Mouse (Mus musculus): ENCODE results near the gene Ppp1r1a. TPM values are rescaled to one million over a fixed set of nuclear protein-coding genes. Genes with fewer than 3 reads are reported as not detected.

The Ppp1r1a gene
- polyA plus RNA-seq, 1 experiment from 2014 or later: 6.3 TPM

DNA sequence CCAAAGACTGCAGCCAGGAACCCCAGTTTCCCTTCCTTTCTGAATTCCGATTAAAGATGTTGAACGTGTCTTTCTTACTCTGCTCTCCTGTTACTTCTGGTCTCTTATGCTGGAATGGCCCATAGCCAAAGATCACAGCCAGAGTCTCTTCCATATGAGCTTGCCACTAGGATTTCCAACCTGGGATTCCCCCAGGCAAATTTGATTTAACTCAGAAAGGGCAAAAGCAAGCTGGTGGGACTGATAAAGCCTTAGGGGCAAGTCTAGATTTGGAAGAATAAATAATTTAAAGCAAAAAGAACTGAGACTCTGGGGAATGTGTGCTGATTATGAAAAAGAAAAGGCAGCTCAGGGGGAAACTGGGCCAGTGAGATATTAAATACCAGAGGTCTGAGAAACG is 52.7 kb downstream of the Ppp1r1a start:
- 54% methylated on average over 3 of the region's 3 CpGs for WGBS
- no peaks in the 10 kb centered on the region for H3K36me3 ChIP-seq (ENCODE audit: insufficient read depth)

DNA sequence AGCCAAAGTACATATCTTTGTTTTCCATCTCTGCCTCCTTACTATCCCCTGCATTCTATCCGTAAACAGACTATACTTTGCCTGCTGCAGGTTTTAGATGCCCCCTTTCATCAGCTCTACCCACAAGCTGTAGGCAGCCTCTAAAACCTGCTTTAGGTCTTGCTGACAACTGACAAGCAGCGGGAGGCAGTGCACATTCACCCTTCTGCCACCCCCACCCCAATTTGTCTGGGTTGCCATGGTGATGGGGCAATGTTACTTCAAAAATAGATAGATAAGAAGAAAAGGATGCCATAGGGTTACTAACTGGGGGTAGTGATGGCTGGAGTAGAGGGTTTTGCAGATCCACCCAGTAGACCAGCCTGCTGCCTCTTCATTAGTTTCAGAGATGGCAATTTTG is 53.3 kb downstream of the Ppp1r1a start:
- H3K27me3 ChIP-seq (ENCODE audit: insufficient read depth, low read length): no peaks in the 10 kb centered on the region
- H3K4me1 ChIP-seq (ENCODE audit: insufficient read depth): no peaks in the 10 kb centered on the region
- no peak for TF ChIP-seq CTCF (IDR thresholded peaks at IDR 0.05; ENCODE audit: low read depth)
- no peaks in the 10 kb centered on the region for H3K36me3 ChIP-seq (ENCODE audit: insufficient read depth)
- no peaks in the 10 kb centered on the region for H3K9me3 ChIP-seq (ENCODE audit: low read depth, low read length)
- H3K4me3 ChIP-seq (ENCODE audit: low read depth, low read length): no peak overlapping the region
- H3K27ac ChIP-seq (ENCODE audit: low read depth): no peak overlapping the region
- no peak overlapping the region for H3K4me2 ChIP-seq
- no peak overlapping the region for H3K9ac ChIP-seq
- no peak for DNase-seq
- 43% methylated on average over 2 of the region's 2 CpGs for WGBS
- no peak for ATAC-seq (ENCODE audit: insufficient read depth)

More for the DNA sequence above, 52.7 kb downstream of the Ppp1r1a start:
- H3K4me1 ChIP-seq (ENCODE audit: insufficient read depth): no peaks in the 10 kb centered on the region
- H3K4me3 ChIP-seq (ENCODE audit: low read depth, low read length): no peak overlapping the region
- no peak overlapping the region for H3K27ac ChIP-seq (ENCODE audit: low read depth)
- DNase-seq (no peak), ATAC-seq (ENCODE audit: insufficient read depth) (no peak)
- no peak overlapping the region for H3K4me2 ChIP-seq
- H3K9ac ChIP-seq: no peak overlapping the region
- H3K9me3 ChIP-seq (ENCODE audit: low read depth, low read length): no peaks in the 10 kb centered on the region
- no peak for TF ChIP-seq CTCF (IDR thresholded peaks at IDR 0.05; ENCODE audit: low read depth)
- H3K27me3 ChIP-seq (ENCODE audit: insufficient read depth, low read length): no peaks in the 10 kb centered on the region

DNA sequence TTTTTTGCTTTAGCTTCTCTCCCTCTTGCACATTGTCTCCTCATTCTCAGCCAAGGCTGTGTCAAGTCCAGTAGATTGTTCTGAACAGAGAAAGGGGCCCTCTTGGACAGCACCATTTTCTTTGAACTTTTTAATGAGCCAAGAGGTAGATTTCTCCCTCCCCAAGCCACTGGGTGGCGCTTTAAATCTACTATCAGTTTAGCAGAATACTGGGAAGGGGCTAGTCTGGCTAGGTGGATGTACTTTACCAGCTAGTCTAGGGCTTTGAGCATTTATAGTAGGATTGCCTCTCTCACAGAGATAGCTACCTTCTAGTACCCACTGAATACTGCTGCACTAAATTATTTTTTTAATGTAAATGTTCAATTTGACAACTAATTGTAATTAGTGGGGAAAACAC is 55.3 kb downstream of the Ppp1r1a start:
- ATAC-seq (ENCODE audit: insufficient read depth): no peak
- H3K4me2 ChIP-seq: no peak overlapping the region
- H3K4me3 ChIP-seq (ENCODE audit: low read depth, low read length): no peak overlapping the region
- DNase-seq: peak; percentile 68
- H3K9me3 ChIP-seq (ENCODE audit: low read depth, low read length): no peaks in the 10 kb centered on the region
- H3K27ac ChIP-seq (ENCODE audit: low read depth): no peak overlapping the region
- no peak overlapping the region for H3K9ac ChIP-seq
- no peaks in the 10 kb centered on the region for H3K27me3 ChIP-seq (ENCODE audit: insufficient read depth, low read length)
- no peaks in the 10 kb centered on the region for H3K4me1 ChIP-seq (ENCODE audit: insufficient read depth)
- H3K36me3 ChIP-seq (ENCODE audit: insufficient read depth): no peaks in the 10 kb centered on the region
- TF ChIP-seq CTCF (IDR thresholded peaks at IDR 0.05; ENCODE audit: low read depth): peak; percentile 49
- WGBS: 3% methylated on average over 1 of the region's 1 CpGs

Other genes with a start within 250 kb of the Ppp1r1a start
- gene Gpr84, start 227.4 kb downstream of the Ppp1r1a start, polyA plus RNA-seq (2014; fragmentation: Nextera tagmentation; extraction: Ambion mirVana): 0.61 TPM in 1 of 2 replicates, not detected in the other
- 11.8 and 12.0 TPM in 2 replicates for gene Zfp385a, start 197.9 kb downstream of the Ppp1r1a start, polyA plus RNA-seq (2014; fragmentation: Nextera tagmentation; extraction: Ambion mirVana)
- 46.7 and 47.7 TPM in 2 replicates for gene Itga5, start 171.2 kb downstream of the Ppp1r1a start, polyA plus RNA-seq (2014; fragmentation: Nextera tagmentation; extraction: Ambion mirVana)
- not detected in 2 replicates for gene Gtsf1, start 107.5 kb downstream of the Ppp1r1a start, polyA plus RNA-seq (2014; fragmentation: Nextera tagmentation; extraction: Ambion mirVana)
- gene Gtsf2, start 89.5 kb downstream of the Ppp1r1a start, polyA plus RNA-seq (2014; fragmentation: Nextera tagmentation; extraction: Ambion mirVana): not detected in 2 replicates
- gene Nckap1l, start 84.2 kb downstream of the Ppp1r1a start, polyA plus RNA-seq (2014; fragmentation: Nextera tagmentation; extraction: Ambion mirVana): 2.6 and 2.8 TPM in 2 replicates
- 1.8 and 2.5 TPM in 2 replicates for gene Pde1b, start 35.0 kb downstream of the Ppp1r1a start, polyA plus RNA-seq (2014; fragmentation: Nextera tagmentation; extraction: Ambion mirVana)
- not detected in 2 replicates for gene Glycam1, start 27.1 kb upstream of the Ppp1r1a start, polyA plus RNA-seq (2014; fragmentation: Nextera tagmentation; extraction: Ambion mirVana)
- gene Mucl1, start 217.5 kb upstream of the Ppp1r1a start, polyA plus RNA-seq (2014; fragmentation: Nextera tagmentation; extraction: Ambion mirVana): not detected in 2 replicates